Mouse (Mus musculus) liver, embryonic 11.5 days (tissue): ENCODE results near the gene Prkcd. TPM values are rescaled to one million over a fixed set of nuclear protein-coding genes. Genes with fewer than 3 reads are reported as not detected.
A peak's percentile ranks its signal among the peaks of the same experiment; 100 is the strongest.

Source experiments
- ATAC-seq: fragments of 200-750 bp; cut with Nextera tagmentation; replicated peaks from 2 replicates; pipeline ENCODE4 v1.8.0; 2017; ENCODE audit warnings: moderate number of reproducible peaks, mild to moderate bottlenecking, moderate TSS enrichment, moderate library complexity; ENCODE audit not compliant: low FRiP score
- DNase-seq: peaks from one replicate; pipeline ENCODE4 v3.0.0-alpha.2; 2017; ENCODE audit warnings: low spot score
- H3K27ac ChIP-seq: fragments of 300-500 bp; sonication (generic); 2 replicates; pipeline ENCODE4 v1.5.1; 2014; ENCODE audit warnings: mild to moderate bottlenecking, low read depth, low read length, control low read depth
- H3K27me3 ChIP-seq: fragments of 300-500 bp; sonication (generic); replicated peaks from 2 replicates; pipeline ENCODE4 v1.6.1; 2014; ENCODE audit warnings: low read length, mixed read lengths; ENCODE audit not compliant: control insufficient read depth, insufficient read depth
- H3K36me3 ChIP-seq: fragments of 300-500 bp; sonication (generic); 2 replicates; pipeline ENCODE4 v1.6.1; 2014; ENCODE audit warnings: mild to moderate bottlenecking, low read length, moderate library complexity, mixed read lengths; ENCODE audit not compliant: control insufficient read depth, insufficient read depth
- H3K4me1 ChIP-seq: fragments of 300-500 bp; sonication (generic); replicated peaks from 2 replicates; pipeline ENCODE4 v1.6.1; 2014; ENCODE audit warnings: low read length, mixed read lengths; ENCODE audit not compliant: control insufficient read depth, insufficient read depth
- H3K4me2 ChIP-seq: fragments of 300-500 bp; sonication (generic); 2 replicates; pipeline ENCODE4 v1.6.1; 2014; ENCODE audit warnings: mild to moderate bottlenecking, control low read depth, moderate library complexity
- H3K4me3 ChIP-seq: fragments of 300-500 bp; sonication (generic); 2 replicates; pipeline ENCODE4 v1.5.1; 2014; ENCODE audit warnings: low read depth, low read length, control low read depth
- H3K9ac ChIP-seq: fragments of 300-500 bp; sonication (generic); 2 replicates; pipeline ENCODE4 v1.6.1; 2014; ENCODE audit warnings: low read depth, low read length, control low read depth
- H3K9me3 ChIP-seq: fragments of 300-500 bp; sonication (generic); 2 replicates; pipeline ENCODE4 v1.6.1; 2016; ENCODE audit warnings: low read length, inconsistent platforms, mixed read lengths; ENCODE audit not compliant: control insufficient read depth
- WGBS: fragments of 180-500 bp; shearing (Covaris S2); extraction: QIAGEN DNeasy Blood & Tissue Kit; methylation state at CpG from one replicate; pipeline ENCODE4 v1.1.7; 2014; 5-methylcytosine and 5-hydroxymethylcytosine counted together
- polyA plus RNA-seq: library from polyadenylated mRNA; unstranded; fragments of >200 nt; fragmentation: Nextera tagmentation; extraction: Ambion mirVana; gene quantifications from 2 replicates; pipeline ENCODE4 v1.2.1, GENCODE M21; 2014

The Prkcd gene
- 34.7 and 38.4 TPM in 2 replicates for polyA plus RNA-seq

DNA sequence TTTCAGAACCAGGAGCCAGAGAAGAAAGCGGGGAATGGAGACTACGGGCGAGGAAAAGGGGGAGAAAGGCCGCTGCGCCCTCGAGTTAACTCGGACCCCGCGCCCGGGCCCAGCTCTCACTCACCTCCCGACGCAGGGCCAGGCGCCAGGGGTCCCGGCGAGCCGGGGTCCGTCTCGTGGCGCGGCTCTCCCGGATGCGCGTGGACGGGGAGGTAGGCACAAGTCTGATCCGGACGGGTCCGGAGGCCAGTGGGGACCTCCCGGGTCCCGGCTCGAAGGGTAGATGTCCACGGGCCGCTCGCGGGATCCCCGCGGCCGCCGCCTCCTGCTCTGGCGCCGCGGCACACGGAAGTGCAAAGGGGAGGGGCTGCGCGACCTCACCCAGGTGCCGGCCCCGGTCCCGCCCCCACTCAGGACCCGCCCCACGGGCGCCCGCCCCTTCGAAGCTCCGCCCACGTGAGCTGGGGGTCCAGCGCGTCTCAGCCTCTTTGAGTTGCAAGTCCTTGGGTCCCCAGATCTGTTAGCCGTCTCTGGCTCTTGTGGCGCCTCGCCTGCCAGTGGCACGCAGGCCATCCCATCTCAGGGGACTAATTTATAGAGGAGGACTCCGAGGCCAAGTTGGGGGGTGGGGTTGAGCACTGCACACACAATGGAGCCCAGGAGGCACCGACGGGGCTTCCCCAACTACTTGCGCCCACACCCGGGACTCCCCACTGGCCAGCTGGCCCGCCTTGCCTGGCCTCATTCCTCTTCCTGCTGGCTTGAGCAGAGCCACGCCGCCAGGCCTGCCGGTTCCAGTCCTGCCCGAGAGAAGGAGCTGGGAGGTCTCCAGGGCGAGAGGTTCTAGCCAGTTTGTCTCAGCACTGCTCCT, at the start of gene Prkcd:
Gene Prkcd, minus strand, starts transcription at position 355 of the 871 bp plus-strand sequence.
- under 1% methylated on average over 65 of the region's 71 CpGs for WGBS
- Histone ChIP-seq H3K4me1 (peaks cover 34% of the 10 kb centered on the region), H3K9me3 (no peaks in the 10 kb centered on the region), H3K27me3 (no peaks in the 10 kb centered on the region), H3K36me3 (no peaks in the 10 kb centered on the region), H3K27ac (peak within 1 kb of the TSS; percentile 59), H3K4me3 (peak within 1 kb of the TSS; percentile 74), H3K4me2 (peak within 1 kb of the TSS; percentile 84), H3K9ac (peak within 1 kb of the TSS; percentile 77)
- ATAC-seq = peak; percentile 77
- DNase-seq = peak; percentile 87

DNA sequence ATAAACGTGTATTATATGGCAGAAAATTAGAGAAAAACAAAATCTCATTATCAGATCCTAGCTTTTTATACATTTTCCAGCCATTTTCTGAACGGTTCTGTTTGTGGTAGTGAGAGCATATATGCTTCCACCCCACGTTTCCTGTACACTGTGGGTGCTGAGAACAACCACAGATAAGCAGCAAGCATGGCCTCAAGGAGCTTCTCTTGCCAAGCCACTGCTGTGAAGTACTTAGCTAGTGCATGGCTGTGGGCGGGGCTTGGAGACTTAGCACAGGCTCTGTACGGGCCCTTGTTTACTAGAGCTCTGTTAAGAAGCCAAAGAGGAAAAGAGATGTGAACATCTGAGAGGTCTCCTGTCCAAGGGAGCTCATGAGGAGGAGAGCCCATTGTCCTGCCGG, 48.9 kb upstream of the Prkcd start:
- 0 out of 2 replicates have a peak, but pooled peaks cover 4% of the 10 kb centered on the region for H3K4me1 ChIP-seq
- WGBS = 48% methylated on average over 6 of the region's 6 CpGs
- no peak overlapping the region for H3K9ac ChIP-seq
- H3K27me3 ChIP-seq = no peaks in the 10 kb centered on the region
- no peak overlapping the region for H3K4me3 ChIP-seq
- H3K36me3 ChIP-seq = peaks cover 27% of the 10 kb centered on the region; the same call in 1 of the 2 replicates
- DNase-seq (no peak), ATAC-seq (peak; percentile 89)
- H3K27ac ChIP-seq = no peak overlapping the region
- no peak overlapping the region for H3K4me2 ChIP-seq
- H3K9me3 ChIP-seq = no peaks in the 10 kb centered on the region

DNA sequence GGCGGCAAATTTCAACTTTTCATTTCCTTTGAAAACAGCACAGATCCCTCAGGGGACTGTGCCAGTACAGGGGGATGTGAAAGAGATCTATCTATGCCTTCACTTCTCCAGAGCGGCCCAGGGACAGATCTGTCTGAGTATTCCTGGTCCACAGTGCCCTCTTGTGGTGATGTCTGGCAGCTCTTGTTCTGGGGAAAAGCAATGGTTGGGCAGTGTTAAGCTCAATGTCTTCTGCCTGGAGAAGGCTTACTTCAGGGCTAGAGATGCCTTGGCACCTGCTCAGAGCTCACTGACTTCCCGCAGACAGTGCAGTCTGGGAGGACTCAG, 45.9 kb upstream of the Prkcd start:
- peak; percentile 76 for ATAC-seq
- H3K36me3 ChIP-seq = peaks cover 21% of the 10 kb centered on the region; the same call in 1 of the 2 replicates

DNA sequence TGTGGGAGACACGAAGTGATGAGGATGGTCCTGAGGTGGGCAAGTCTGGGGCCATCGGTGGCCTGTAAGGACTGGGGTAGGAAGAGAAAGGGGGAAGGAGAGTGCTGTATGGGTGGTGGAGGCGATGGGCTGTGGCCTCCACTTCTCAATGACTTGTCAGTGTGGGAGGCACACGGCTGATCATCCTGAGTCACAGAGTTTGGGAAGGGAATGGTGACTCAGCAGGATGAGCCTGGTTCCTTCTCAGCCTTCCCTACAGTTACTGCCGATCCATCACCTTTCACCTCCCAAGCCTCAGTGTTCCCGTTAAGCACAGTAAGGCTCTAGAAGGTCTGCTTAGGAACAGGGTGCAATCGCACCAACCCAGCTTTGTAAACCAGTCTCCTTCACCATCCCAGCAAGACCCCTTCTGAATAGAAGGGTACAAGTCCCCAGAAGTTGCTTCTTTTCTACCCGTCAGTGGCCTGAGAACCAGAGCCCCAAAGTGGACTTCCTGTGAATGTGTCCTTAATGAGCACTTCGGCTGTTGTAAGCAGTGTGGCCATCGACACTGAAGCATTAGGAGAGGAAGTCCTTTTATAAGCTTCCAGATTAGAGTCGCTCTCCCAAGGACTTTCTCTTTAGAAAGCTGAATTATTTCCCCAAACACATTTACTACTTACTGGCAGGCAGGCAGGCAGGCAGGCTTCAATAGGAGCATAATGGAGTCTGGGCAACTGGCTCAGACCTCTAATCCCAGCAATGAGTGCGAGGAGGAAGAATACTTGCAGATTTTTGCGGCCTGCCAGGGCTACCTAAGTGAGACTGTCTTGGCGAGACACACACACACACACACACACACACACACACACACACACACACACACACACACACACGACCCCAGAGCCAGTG, 45.3 kb upstream of the Prkcd start:
- Histone ChIP-seq H3K36me3 (peaks cover 18% of the 10 kb centered on the region; the same call in 1 of the 2 replicates), H3K27ac (0 out of 2 replicates have a peak overlapping the region, but pooled peaks have one; percentile 3), H3K9me3 (no peaks in the 10 kb centered on the region), H3K9ac (no peak overlapping the region), H3K4me1 (0 out of 2 replicates have a peak, but pooled peaks cover 4% of the 10 kb centered on the region), H3K4me2 (no peak overlapping the region), H3K27me3 (no peaks in the 10 kb centered on the region), H3K4me3 (no peak overlapping the region)
- no peak for DNase-seq
- no peak for ATAC-seq
- 67% methylated on average over 15 of the region's 15 CpGs for WGBS

More for the DNA sequence above, 45.9 kb upstream of the Prkcd start:
- Histone ChIP-seq H3K9ac (no peak overlapping the region), H3K4me3 (no peak overlapping the region), H3K27me3 (no peaks in the 10 kb centered on the region), H3K27ac (no peak overlapping the region), H3K4me2 (no peak overlapping the region), H3K9me3 (no peaks in the 10 kb centered on the region), H3K4me1 (0 out of 2 replicates have a peak, but pooled peaks cover 4% of the 10 kb centered on the region)
- peak; percentile 72 for DNase-seq
- WGBS = 13% methylated on average over 3 of the region's 3 CpGs

DNA sequence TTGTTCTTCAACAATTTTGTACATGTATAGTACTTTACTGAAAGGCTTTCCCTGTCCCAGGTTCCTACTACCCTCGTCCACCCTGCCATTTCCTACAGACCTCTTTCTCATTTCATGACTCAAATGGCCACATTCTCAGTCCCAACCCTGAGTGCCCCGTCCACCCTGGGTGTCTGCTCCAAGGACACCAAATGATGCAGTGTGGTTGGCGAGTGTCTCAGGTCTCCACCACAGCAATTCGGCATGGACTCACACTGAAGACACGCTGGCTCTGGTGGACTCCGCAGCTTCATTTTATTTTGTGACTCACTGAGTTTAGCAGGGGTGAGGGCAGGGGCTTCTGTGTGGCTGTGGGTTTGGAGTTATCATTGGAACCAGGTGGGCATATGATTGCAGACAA, 44.2 kb upstream of the Prkcd start:
- WGBS = 90% methylated on average over 6 of the region's 6 CpGs
- H3K4me1 ChIP-seq = 0 out of 2 replicates have a peak, but pooled peaks cover 2% of the 10 kb centered on the region
- no peak overlapping the region for H3K4me2 ChIP-seq
- no peaks in the 10 kb centered on the region for H3K27me3 ChIP-seq
- H3K9ac ChIP-seq = no peak overlapping the region
- no peaks in the 10 kb centered on the region for H3K9me3 ChIP-seq
- ATAC-seq = no peak
- peaks cover 15% of the 10 kb centered on the region; the same call in 1 of the 2 replicates for H3K36me3 ChIP-seq
- no peak overlapping the region for H3K27ac ChIP-seq
- no peak overlapping the region for H3K4me3 ChIP-seq
- no peak for DNase-seq

DNA sequence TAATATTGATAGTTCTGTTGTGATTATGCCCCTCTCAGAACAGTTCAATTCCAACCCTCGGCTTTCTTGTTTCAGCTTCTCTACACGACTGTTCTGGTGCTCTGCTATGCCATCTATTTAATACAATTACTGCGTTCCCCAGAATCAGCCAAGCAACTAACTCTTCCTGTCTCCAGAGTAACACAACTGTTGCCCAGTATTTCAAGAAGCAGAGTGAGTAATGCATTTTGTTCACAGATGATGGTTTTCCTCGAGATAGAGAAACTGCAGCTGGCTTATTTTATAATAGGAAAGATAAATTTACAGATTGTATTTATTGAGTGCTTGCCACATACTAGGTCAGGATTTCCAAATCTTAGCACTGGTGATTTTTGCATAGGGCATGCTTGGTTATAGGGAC, 40.6 kb upstream of the Prkcd start:
- 90% methylated on average over 4 of the region's 4 CpGs for WGBS
- Histone ChIP-seq H3K4me1 (no peaks in the 10 kb centered on the region), H3K27ac (no peak overlapping the region), H3K9ac (no peak overlapping the region), H3K27me3 (no peaks in the 10 kb centered on the region), H3K36me3 (peaks cover 15% of the 10 kb centered on the region; the same call in 1 of the 2 replicates), H3K4me3 (no peak overlapping the region), H3K4me2 (no peak overlapping the region), H3K9me3 (no peaks in the 10 kb centered on the region)
- ATAC-seq (no peak), DNase-seq (no peak)

DNA sequence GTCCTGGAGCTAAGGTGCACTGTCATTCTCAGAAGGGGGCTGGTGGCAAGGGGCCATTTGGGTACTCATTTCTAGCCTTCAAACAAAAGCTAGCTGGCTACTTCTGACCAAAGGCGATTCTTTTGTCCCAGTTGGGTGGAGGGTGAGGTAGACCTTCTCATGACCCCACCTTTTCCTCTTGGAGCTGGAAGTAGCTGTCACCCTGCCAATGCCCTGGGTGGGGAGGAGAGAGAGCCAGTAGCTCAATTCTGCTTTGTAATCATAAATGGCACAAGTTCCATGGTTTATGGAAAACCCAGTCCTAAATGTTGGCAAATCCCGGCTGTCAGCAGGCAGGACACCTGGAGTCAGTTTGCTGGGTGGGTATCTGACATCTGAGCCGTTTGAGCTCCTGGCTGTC, 40.1 kb upstream of the Prkcd start:
- no peak for ATAC-seq
- DNase-seq = no peak
- Histone ChIP-seq H3K36me3 (peaks cover 15% of the 10 kb centered on the region; the same call in 1 of the 2 replicates), H3K9me3 (no peaks in the 10 kb centered on the region), H3K4me1 (no peaks in the 10 kb centered on the region), H3K4me2 (no peak overlapping the region), H3K27ac (no peak overlapping the region), H3K4me3 (no peak overlapping the region), H3K9ac (no peak overlapping the region), H3K27me3 (no peaks in the 10 kb centered on the region)
- 89% methylated on average over 3 of the region's 3 CpGs for WGBS

DNA sequence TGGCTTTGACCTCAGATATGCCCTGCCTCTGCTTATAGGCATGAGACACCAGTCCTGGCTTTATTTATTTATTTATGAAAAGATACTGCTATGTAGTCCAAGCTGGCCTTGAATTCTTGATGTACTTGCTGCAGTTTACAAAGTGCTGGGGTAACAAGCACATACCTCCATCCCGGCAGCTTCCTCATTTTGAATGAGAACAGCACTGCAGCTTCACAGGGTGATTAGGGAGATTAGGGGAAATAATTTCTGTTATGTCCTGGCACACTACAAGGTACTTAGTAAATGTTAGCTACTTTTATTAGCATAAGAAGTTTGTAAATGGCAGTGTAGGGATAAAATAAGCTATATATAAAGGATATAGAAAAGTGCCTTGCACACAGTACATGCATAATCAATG, 29.5 kb upstream of the Prkcd start:
- Histone ChIP-seq H3K9me3 (no peaks in the 10 kb centered on the region), H3K36me3 (peaks cover 3% of the 10 kb centered on the region), H3K27ac (no peak overlapping the region), H3K9ac (no peak overlapping the region), H3K4me1 (peaks cover 4% of the 10 kb centered on the region), H3K4me3 (no peak overlapping the region), H3K4me2 (peak overlapping the region; percentile 78; the same call in 1 of the 2 replicates), H3K27me3 (no peaks in the 10 kb centered on the region)
- ATAC-seq = no peak
- 52% methylated on average over 1 of the region's 1 CpGs for WGBS
- DNase-seq = no peak
